Mouse (Mus musculus): ENCODE results near the gene Lpcat3. TPM values are rescaled to one million over a fixed set of nuclear protein-coding genes. Genes with fewer than 3 reads are reported as not detected.
"Not testable (repeated sequence)": the region's sequence is repeated elsewhere in the genome, so short reads cannot be mapped to it uniquely, and the experiment has no call there.

Gene Lpcat3
- polyA plus RNA-seq, 1 experiment = 215 TPM

DNA sequence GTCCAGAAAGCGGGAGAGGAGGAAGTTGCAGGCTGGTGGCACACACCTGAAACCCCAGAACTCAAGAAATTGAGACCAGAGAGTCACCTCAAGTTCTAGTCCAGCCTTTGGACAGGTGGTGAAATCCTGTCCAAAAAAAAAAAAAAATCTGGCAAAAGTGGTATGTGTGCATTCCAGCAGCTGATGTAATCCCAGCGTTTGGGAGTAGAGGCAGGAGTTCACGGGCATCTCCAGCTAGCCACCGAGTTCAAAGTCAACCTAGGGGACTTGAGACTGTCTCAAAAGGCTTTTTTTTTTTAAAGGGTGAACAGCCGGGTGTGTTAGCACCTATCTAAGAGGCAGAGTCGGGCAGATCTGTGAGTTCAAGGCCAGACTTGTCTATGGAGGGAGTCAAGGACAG is 13.3 kb downstream of the Lpcat3 start:
- H3K4me3 ChIP-seq (ENCODE audit: insufficient read depth, low read depth, low read length) = no peak overlapping the region
- H3K36me3 ChIP-seq (ENCODE audit: control insufficient read depth, insufficient read depth, low read length) = no peaks in the 10 kb centered on the region
- H3K27ac ChIP-seq (ENCODE audit: insufficient read depth, low read depth, low read length) = peak overlapping the region; percentile 33; the same call in 1 of the 2 replicates
- peak; percentile 73 for DNase-seq
- 54% methylated on average over 6 of the region's 6 CpGs for WGBS
- H3K4me1 ChIP-seq (ENCODE audit: control insufficient read depth, insufficient read depth, low read length) = peaks cover 3% of the 10 kb centered on the region; the same call in 1 of the 2 replicates
- H3K27me3 ChIP-seq (replicated peaks; ENCODE audit: control insufficient read depth, insufficient read depth, low read length) = no peaks in the 10 kb centered on the region
- TF ChIP-seq POLR2A (IDR thresholded peaks at IDR 0.05; ENCODE audit: low read depth, low read length) = no peak
- TF ChIP-seq CTCF (conservative IDR thresholded peaks at IDR 0.05; ENCODE audit: insufficient read depth, insufficient read length, low read depth, low read length) = no peak

DNA sequence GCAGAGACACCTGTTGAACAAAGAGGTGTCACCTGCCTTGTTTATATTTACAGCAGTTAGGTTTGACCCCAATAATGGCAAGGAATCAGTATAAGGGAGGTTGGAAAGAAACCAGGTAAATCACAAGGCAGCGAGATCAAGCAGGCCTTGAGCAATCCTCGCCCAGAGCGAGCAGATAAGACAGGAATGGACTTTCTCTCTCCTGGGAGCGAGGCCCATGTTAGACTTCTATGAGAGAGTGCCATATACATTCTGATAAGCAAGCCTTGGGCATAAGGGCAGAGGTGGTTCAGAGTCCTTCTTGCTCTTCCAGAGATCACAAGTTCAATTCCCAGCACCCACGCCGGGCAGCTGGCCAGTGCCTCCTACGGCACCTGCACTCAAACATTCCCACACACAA is 15.9 kb downstream of the Lpcat3 start:
- H3K4me1 ChIP-seq (ENCODE audit: control insufficient read depth, insufficient read depth, low read length) = peaks cover 19% of the 10 kb centered on the region
- 83% methylated on average over 7 of the region's 7 CpGs for WGBS
- H3K27me3 ChIP-seq (replicated peaks; ENCODE audit: control insufficient read depth, insufficient read depth, low read length) = no peaks in the 10 kb centered on the region
- peak; percentile 28 for DNase-seq
- TF ChIP-seq CTCF (conservative IDR thresholded peaks at IDR 0.05; ENCODE audit: insufficient read depth, insufficient read length, low read depth, low read length) (no peak), POLR2A (IDR thresholded peaks at IDR 0.05; ENCODE audit: low read depth, low read length) (no peak)
- no peak overlapping the region for H3K27ac ChIP-seq (ENCODE audit: insufficient read depth, low read depth, low read length)
- H3K4me3 ChIP-seq (ENCODE audit: insufficient read depth, low read depth, low read length) = no peak overlapping the region
- no peaks in the 10 kb centered on the region for H3K36me3 ChIP-seq (ENCODE audit: control insufficient read depth, insufficient read depth, low read length)

- no peaks in the 10 kb centered on the region for H3K27me3 ChIP-seq (replicated peaks; ENCODE audit: control insufficient read depth, insufficient read depth, low read length)
- no peak overlapping the region for H3K27ac ChIP-seq (ENCODE audit: insufficient read depth, low read depth, low read length)
- TF ChIP-seq CTCF (conservative IDR thresholded peaks at IDR 0.05; ENCODE audit: insufficient read depth, insufficient read length, low read depth, low read length) (no peak), POLR2A (IDR thresholded peaks at IDR 0.05; ENCODE audit: low read depth, low read length) (no peak)
- no peaks in the 10 kb centered on the region for H3K36me3 ChIP-seq (ENCODE audit: control insufficient read depth, insufficient read depth, low read length)
- H3K4me3 ChIP-seq (ENCODE audit: insufficient read depth, low read depth, low read length) = no peak overlapping the region
- 62% methylated on average over 3 of the region's 3 CpGs for WGBS
- peaks cover 23% of the 10 kb centered on the region for H3K4me1 ChIP-seq (ENCODE audit: control insufficient read depth, insufficient read depth, low read length)
- peak; percentile 45 for DNase-seq
These were observed 16.7 kb downstream of the Lpcat3 start for GRCm38 (mm10) chr6:124679486-124679885.

DNA sequence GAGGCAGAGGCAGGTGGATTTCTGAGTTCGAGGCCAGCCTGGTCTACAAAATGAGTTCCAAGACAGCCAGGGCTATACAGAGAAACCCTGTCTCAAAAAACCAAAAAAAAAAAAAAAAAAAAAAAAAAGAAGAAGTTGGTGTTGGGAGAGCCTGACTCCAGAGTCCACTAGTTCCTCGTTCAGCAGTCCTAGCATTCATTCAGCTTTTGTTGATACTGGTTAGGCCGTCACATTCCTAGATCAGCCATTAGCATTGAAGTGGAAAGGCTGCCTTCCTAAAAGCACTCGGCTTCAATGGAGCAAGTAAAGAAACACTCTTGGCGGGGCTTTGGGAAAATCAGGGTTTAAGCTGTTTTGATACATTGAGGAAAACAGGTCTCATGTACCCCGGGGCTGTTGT is 19.5 kb downstream of the Lpcat3 start:
- H3K27ac ChIP-seq (ENCODE audit: insufficient read depth, low read depth, low read length); H3K4me3 ChIP-seq (ENCODE audit: insufficient read depth, low read depth, low read length); H3K36me3 ChIP-seq (ENCODE audit: control insufficient read depth, insufficient read depth, low read length); H3K27me3 ChIP-seq (replicated peaks; ENCODE audit: control insufficient read depth, insufficient read depth, low read length): not testable (repeated sequence)
- DNase-seq = peak; percentile 60
- 39% methylated on average over 6 of the region's 6 CpGs for WGBS
- peaks cover 23% of the 10 kb centered on the region for H3K4me1 ChIP-seq (ENCODE audit: control insufficient read depth, insufficient read depth, low read length)

GRCm38 (mm10) chr6:124683591-124684417 is 21.0 kb downstream of the Lpcat3 start:
- TF ChIP-seq POLR2A (IDR thresholded peaks at IDR 0.05; ENCODE audit: low read depth, low read length) (no peak), CTCF (conservative IDR thresholded peaks at IDR 0.05; ENCODE audit: insufficient read depth, insufficient read length, low read depth, low read length) (no peak)
- peak overlapping the region; percentile 69 for H3K27ac ChIP-seq (ENCODE audit: insufficient read depth, low read depth, low read length)
- no peaks in the 10 kb centered on the region for H3K36me3 ChIP-seq (ENCODE audit: control insufficient read depth, insufficient read depth, low read length)
- 53% methylated on average over 14 of the region's 14 CpGs for WGBS
- peak; percentile 89 for DNase-seq
- H3K27me3 ChIP-seq (replicated peaks; ENCODE audit: control insufficient read depth, insufficient read depth, low read length) = no peaks in the 10 kb centered on the region
- H3K4me1 ChIP-seq (ENCODE audit: control insufficient read depth, insufficient read depth, low read length) = peaks cover 23% of the 10 kb centered on the region
- no peak overlapping the region for H3K4me3 ChIP-seq (ENCODE audit: insufficient read depth, low read depth, low read length)

GRCm38 (mm10) chr6:124685606-124686386 is 23.0 kb downstream of the Lpcat3 start:
- no peaks in the 10 kb centered on the region for H3K36me3 ChIP-seq (ENCODE audit: control insufficient read depth, insufficient read depth, low read length)
- no peak overlapping the region for H3K4me3 ChIP-seq (ENCODE audit: insufficient read depth, low read depth, low read length)
- no peak overlapping the region for H3K27ac ChIP-seq (ENCODE audit: insufficient read depth, low read depth, low read length)
- TF ChIP-seq POLR2A (IDR thresholded peaks at IDR 0.05; ENCODE audit: low read depth, low read length) (no peak), CTCF (conservative IDR thresholded peaks at IDR 0.05; ENCODE audit: insufficient read depth, insufficient read length, low read depth, low read length) (no peak)
- H3K27me3 ChIP-seq (replicated peaks; ENCODE audit: control insufficient read depth, insufficient read depth, low read length) = no peaks in the 10 kb centered on the region
- 93% methylated on average over 12 of the region's 12 CpGs for WGBS
- peaks cover 25% of the 10 kb centered on the region for H3K4me1 ChIP-seq (ENCODE audit: control insufficient read depth, insufficient read depth, low read length)
- DNase-seq = no peak

DNA sequence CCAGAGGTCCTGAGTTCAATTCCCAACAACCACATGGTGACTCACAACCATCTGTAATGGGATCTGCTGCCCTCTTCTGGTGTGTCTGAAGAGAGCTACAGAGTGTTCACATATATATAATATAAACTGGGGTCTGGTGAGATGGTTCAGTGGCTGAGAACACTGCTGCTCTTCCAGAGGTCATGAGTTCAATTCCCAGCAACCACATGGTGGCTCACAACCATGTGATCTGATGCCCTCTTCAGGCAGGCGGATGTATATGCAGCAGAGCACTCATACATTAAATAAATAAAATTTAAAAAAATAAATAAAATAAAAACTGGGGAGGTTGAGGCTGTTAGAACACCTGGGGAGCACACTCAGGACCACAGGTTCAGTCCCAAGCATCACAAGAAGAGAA is 23.8 kb downstream of the Lpcat3 start:
- H3K27me3 ChIP-seq (replicated peaks; ENCODE audit: control insufficient read depth, insufficient read depth, low read length); DNase-seq; H3K27ac ChIP-seq (ENCODE audit: insufficient read depth, low read depth, low read length); H3K36me3 ChIP-seq (ENCODE audit: control insufficient read depth, insufficient read depth, low read length); H3K4me3 ChIP-seq (ENCODE audit: insufficient read depth, low read depth, low read length): not testable (repeated sequence)
- H3K4me1 ChIP-seq (ENCODE audit: control insufficient read depth, insufficient read depth, low read length) = peaks cover 25% of the 10 kb centered on the region
- 95% methylated on average over 1 of the region's 1 CpGs for WGBS

All from kidney, adult 2 months (tissue).